Mouse (Mus musculus) spleen, adult 2 months (tissue): ENCODE results near the gene Gm20388. TPM values are rescaled to one million over a fixed set of nuclear protein-coding genes. Genes with fewer than 3 reads are reported as not detected.

ENCODE experiments used
- DNase-seq, 2 experiments: peaks; one replicate each; pipeline versions ENCODE4 v3.0.0 to v3.0.0-alpha.2; 2012 to 2021; ENCODE audit warnings: low spot score in 2 of 2, low read depth in 1 of 2
- H3K27ac ChIP-seq: fragments of 200-500 bp; 2 replicates; pipeline ENCODE4 v1.5.1; 2012; ENCODE audit warnings: low read length, inconsistent platforms; ENCODE audit not compliant: insufficient read depth
- H3K27me3 ChIP-seq: fragments of 200-500 bp; 2 replicates; pipeline ENCODE4 v1.6.1; 2012; ENCODE audit warnings: mild to moderate bottlenecking, moderate library complexity, low read length, inconsistent platforms; ENCODE audit not compliant: control insufficient read depth, insufficient read depth
- H3K36me3 ChIP-seq: fragments of 200-500 bp; 2 replicates; pipeline ENCODE4 v1.6.1; 2012; ENCODE audit warnings: mild to moderate bottlenecking, low read length, inconsistent platforms; ENCODE audit not compliant: control insufficient read depth, insufficient read depth
- H3K4me1 ChIP-seq: fragments of 200-500 bp; 2 replicates; pipeline ENCODE4 v1.6.1; 2011; ENCODE audit warnings: inconsistent platforms; ENCODE audit not compliant: control insufficient read depth, insufficient read depth, insufficient read length
- H3K4me3 ChIP-seq: fragments of 200-500 bp; 2 replicates; pipeline ENCODE4 v1.5.1; 2011; ENCODE audit warnings: mild to moderate bottlenecking, inconsistent platforms; ENCODE audit not compliant: insufficient read depth, insufficient read length; ENCODE audit errors: extremely low read depth
- CTCF ChIP-seq: fragments of 200-500 bp; IDR thresholded peaks from 2 replicates; pipeline ENCODE4 v1.5.1; 2011; ENCODE audit warnings: mild to moderate bottlenecking, inconsistent platforms; ENCODE audit not compliant: insufficient read depth, insufficient read length, insufficient replicate concordance; ENCODE audit errors: extremely low read depth
- POLR2A ChIP-seq: fragments of 200-500 bp; IDR thresholded peaks from 2 replicates; pipeline ENCODE4 v1.6.1; 2011; ENCODE audit warnings: low read depth, low read length, inconsistent platforms
- WGBS: fragments of 180-500 bp; shearing (Covaris S2); methylation state at CpG from one replicate; pipeline ENCODE4 v1.1.7; 2018; 5-methylcytosine and 5-hydroxymethylcytosine counted together
- polyA plus RNA-seq: library from polyadenylated mRNA; depleted of rRNA; stranded (reverse); fragments of >200 nt; gene quantifications from 2 replicates; pipeline ENCODE4 v1.2.3, GENCODE M21; 2012

Gene Gm20388
- polyA plus RNA-seq, 1 experiment: 26.1 TPM

DNA sequence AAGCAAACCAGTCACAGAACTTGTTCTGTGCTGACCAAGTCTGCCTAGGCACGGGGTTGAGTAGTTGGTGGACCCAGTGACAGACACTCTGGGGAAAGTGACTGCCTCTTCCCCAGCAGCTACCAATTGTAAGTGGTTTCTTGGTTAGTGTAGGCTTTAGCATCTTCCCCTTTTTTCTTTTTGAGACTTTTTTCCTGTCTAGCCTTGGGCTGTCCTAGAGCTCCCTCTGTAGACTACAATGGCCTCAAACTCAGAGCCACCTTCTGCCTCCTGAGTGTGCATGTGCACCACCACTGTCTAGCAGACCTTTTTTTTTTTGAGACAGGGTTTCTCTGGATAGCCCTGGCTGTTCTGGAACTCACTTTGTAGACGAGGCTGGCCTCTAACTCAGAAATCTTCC, 15.8 kb downstream of the Gm20388 start:
- Histone ChIP-seq H3K27me3 (no peaks in the 10 kb centered on the region), H3K4me3 (no peak overlapping the region), H3K4me1 (peaks cover 13% of the 10 kb centered on the region; the same call in 1 of the 2 replicates), H3K27ac (no peak overlapping the region), H3K36me3 (no peaks in the 10 kb centered on the region)
- WGBS: 34% methylated on average over 2 of the region's 2 CpGs
- TF ChIP-seq CTCF (peak; percentile 35; the same call in 1 of the 2 replicates), POLR2A (no peak)
- DNase-seq: peak; percentile 43 to 59

- H3K27ac ChIP-seq: no peak overlapping the region
- WGBS: 71% methylated on average over 6 of the region's 6 CpGs
- no peaks in the 10 kb centered on the region for H3K27me3 ChIP-seq
- TF ChIP-seq POLR2A: no peak
- peak; percentile 53; the same call in 1 of the 2 replicates for TF ChIP-seq CTCF
- no peak overlapping the region for H3K4me3 ChIP-seq
- peak in 1 of 2 experiments; percentile 19 for DNase-seq
- peaks cover 10% of the 10 kb centered on the region; the same call in 1 of the 2 replicates for H3K4me1 ChIP-seq
- H3K36me3 ChIP-seq: peaks cover 3% of the 10 kb centered on the region; the same call in 1 of the 2 replicates
Observed at GRCm38 (mm10) chr8:119927422-119928092, 16.9 kb downstream of the Gm20388 start.

DNA sequence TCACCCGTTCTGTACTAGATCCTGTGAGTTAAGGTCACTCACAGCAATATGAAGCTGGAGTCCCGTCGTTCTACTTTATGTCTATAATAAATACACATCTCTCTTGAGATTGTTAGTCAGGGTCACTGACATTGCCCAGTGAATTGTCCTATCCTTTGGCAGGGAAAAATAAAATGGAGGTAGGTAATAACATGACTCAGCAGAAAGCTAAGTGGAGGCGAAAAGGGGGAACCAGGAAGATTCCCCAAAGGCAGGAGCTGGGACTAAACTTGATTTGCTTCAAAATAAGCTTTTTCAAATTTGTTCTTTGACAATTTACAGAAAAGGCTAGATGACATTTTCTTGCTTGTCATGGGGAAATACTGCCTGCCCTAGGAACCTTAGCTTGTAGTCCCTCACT, 20.7 kb downstream of the Gm20388 start:
- H3K27ac ChIP-seq: no peak overlapping the region
- no peak overlapping the region for H3K4me3 ChIP-seq
- peaks cover 5% of the 10 kb centered on the region; the same call in 1 of the 2 replicates for H3K4me1 ChIP-seq
- DNase-seq: no peak
- WGBS: 93% methylated on average over 4 of the region's 4 CpGs
- peaks cover 9% of the 10 kb centered on the region for H3K36me3 ChIP-seq
- H3K27me3 ChIP-seq: no peaks in the 10 kb centered on the region
- no peak for TF ChIP-seq CTCF
- no peak for TF ChIP-seq POLR2A

DNA sequence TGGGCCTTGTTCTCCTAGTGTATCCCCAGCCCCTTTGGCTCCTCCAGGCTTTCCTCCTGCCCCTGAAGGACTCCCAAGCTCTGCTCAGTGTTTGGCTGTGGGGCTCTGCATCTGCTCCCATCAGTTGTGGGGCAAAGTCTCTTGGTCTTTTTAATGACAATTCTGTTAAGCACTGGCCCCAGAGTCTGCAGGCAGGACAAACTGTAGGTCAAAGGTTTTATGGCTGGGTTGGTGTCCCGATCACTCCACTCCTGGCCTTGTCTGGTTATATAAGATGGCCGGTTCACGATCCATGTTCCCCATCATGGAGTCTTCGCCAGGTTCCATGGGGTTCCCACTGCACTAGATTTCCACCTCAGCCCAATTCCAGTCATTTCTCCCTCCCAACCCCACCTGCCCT, 23.0 kb downstream of the Gm20388 start:
- TF ChIP-seq CTCF: no peak
- no peak for TF ChIP-seq POLR2A
- no peak for DNase-seq
- H3K27me3 ChIP-seq: no peaks in the 10 kb centered on the region
- H3K36me3 ChIP-seq: peaks cover 13% of the 10 kb centered on the region
- H3K4me1 ChIP-seq: no peaks in the 10 kb centered on the region
- 98% methylated on average over 4 of the region's 4 CpGs for WGBS
- no peak overlapping the region for H3K4me3 ChIP-seq
- H3K27ac ChIP-seq: no peak overlapping the region

- no peak overlapping the region for H3K27ac ChIP-seq
- TF ChIP-seq CTCF (no peak), POLR2A (no peak)
- H3K4me3 ChIP-seq: no peak overlapping the region
- H3K36me3 ChIP-seq: peaks cover 13% of the 10 kb centered on the region
- no peaks in the 10 kb centered on the region for H3K27me3 ChIP-seq
- H3K4me1 ChIP-seq: no peaks in the 10 kb centered on the region
- no peak for DNase-seq
- 50% methylated on average over 6 of the region's 6 CpGs for WGBS
Observed at GRCm38 (mm10) chr8:119935541-119935940, 24.9 kb downstream of the Gm20388 start.

- Histone ChIP-seq H3K4me1 (no peaks in the 10 kb centered on the region), H3K27me3 (no peaks in the 10 kb centered on the region)
- 96% methylated on average over 7 of the region's 7 CpGs for WGBS
Observed at GRCm38 (mm10) chr8:119938481-119938880, 27.8 kb downstream of the Gm20388 start.

GRCm38 (mm10) chr8:119939336-119939735, 28.7 kb downstream of the Gm20388 start:
- no peak for TF ChIP-seq CTCF
- TF ChIP-seq POLR2A: no peak
- Histone ChIP-seq H3K36me3 (peaks cover 19% of the 10 kb centered on the region), H3K27me3 (no peaks in the 10 kb centered on the region), H3K4me3 (no peak overlapping the region), H3K4me1 (no peaks in the 10 kb centered on the region), H3K27ac (no peak overlapping the region)
- WGBS: 95% methylated on average over 2 of the region's 2 CpGs
- no peak for DNase-seq

More at GRCm38 (mm10) chr8:119938481-119938880, 27.8 kb downstream of the Gm20388 start:
- H3K27ac ChIP-seq: no peak overlapping the region
- H3K4me3 ChIP-seq: no peak overlapping the region
- peaks cover 19% of the 10 kb centered on the region for H3K36me3 ChIP-seq
- no peak for DNase-seq
- TF ChIP-seq CTCF (no peak), POLR2A (no peak)
